Mouse (Mus musculus) lung, postnatal 14 days (tissue): ENCODE data around the gene Grm4.

ENCODE experiments used
- DNase-seq: peaks from one replicate; pipeline ENCODE4 v3.0.0; 2021

Grm4 gene

GRCm38 (mm10) chr17:27511865-27512618, 9.2 kb downstream of the Grm4 start:
- no peak for DNase-seq

- DNase-seq: no peak
These were observed 10.0 kb downstream of the Grm4 start for GRCm38 (mm10) chr17:27511125-27511735.

- no peak for DNase-seq
These were observed 10.7 kb downstream of the Grm4 start for GRCm38 (mm10) chr17:27510258-27511124.

- no peak for DNase-seq
These were observed 12.1 kb downstream of the Grm4 start for GRCm38 (mm10) chr17:27509056-27509455.

GRCm38 (mm10) chr17:27508513-27508912, 12.7 kb downstream of the Grm4 start:
- DNase-seq: no peak

- no peak for DNase-seq
These were observed 13.2 kb downstream of the Grm4 start for GRCm38 (mm10) chr17:27508002-27508401.

- no peak for DNase-seq
These were observed 13.6 kb downstream of the Grm4 start for GRCm38 (mm10) chr17:27507591-27507945.

GRCm38 (mm10) chr17:27506871-27507590, 14.2 kb downstream of the Grm4 start:
- DNase-seq: no peak

GRCm38 (mm10) chr17:27506362-27506761, 14.8 kb downstream of the Grm4 start:
- no peak for DNase-seq

GRCm38 (mm10) chr17:27505221-27505881, 15.9 kb downstream of the Grm4 start:
- DNase-seq: no peak

- DNase-seq: no peak
These were observed 17.3 kb downstream of the Grm4 start for GRCm38 (mm10) chr17:27503869-27504268.

GRCm38 (mm10) chr17:27502736-27503445, 18.3 kb downstream of the Grm4 start:
- DNase-seq: no peak

- no peak for DNase-seq
These were observed 18.9 kb downstream of the Grm4 start for GRCm38 (mm10) chr17:27502288-27502687.

GRCm38 (mm10) chr17:27501331-27502251, 19.6 kb downstream of the Grm4 start:
- DNase-seq: no peak

GRCm38 (mm10) chr17:27500811-27501210, 20.4 kb downstream of the Grm4 start:
- DNase-seq: no peak

- no peak for DNase-seq
These were observed 22.1 kb downstream of the Grm4 start for GRCm38 (mm10) chr17:27499080-27499479.

- DNase-seq: no peak
These were observed 23.4 kb downstream of the Grm4 start for GRCm38 (mm10) chr17:27497798-27498197.

- DNase-seq: no peak
These were observed 26.1 kb downstream of the Grm4 start for GRCm38 (mm10) chr17:27495008-27495540.

- no peak for DNase-seq
These were observed 27.2 kb downstream of the Grm4 start for GRCm38 (mm10) chr17:27493969-27494368.

GRCm38 (mm10) chr17:27493389-27493788, 27.8 kb downstream of the Grm4 start:
- no peak for DNase-seq
